Mouse (Mus musculus): Measurements from ENCODE around the gene Fank1.

DNA sequence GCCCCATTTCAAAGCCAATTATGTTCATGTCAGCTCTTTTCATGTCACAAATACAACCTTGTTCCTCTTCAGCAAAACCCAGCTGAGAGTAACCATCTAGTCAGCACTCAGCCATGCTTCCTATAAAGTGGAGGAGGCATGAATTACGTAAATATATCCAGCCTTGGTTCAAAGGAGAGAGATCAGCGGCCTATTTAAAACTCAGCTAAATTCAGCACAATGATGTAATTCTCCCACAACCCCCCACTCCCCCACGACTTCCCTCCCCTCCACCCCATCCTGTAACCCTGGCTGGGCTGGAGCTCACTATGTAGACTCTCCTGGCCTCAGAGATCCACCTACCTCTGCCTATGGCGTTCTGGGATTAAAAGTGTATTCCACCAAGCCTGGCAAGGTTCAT is 32.0 kb upstream of the Fank1 start:
- TF ChIP-seq POLR2A (IDR thresholded peaks at IDR 0.05; ENCODE audit: borderline replicate concordance, control insufficient read depth, low read depth, low read length) (no peak), CTCF (IDR thresholded peaks at IDR 0.05; ENCODE audit: control insufficient read depth, insufficient read depth, low read length) (no peak)

Data from bone marrow, adult 2 months (tissue).